Mouse (Mus musculus): ENCODE measurements around the gene Tmem119. TPM values are rescaled to one million over a fixed set of nuclear protein-coding genes. Genes with fewer than 3 reads are reported as not detected.
"Not testable (repeated sequence)": the region's sequence is repeated elsewhere in the genome, so short reads cannot be mapped to it uniquely, and the experiment has no call there.

Tmem119 gene
- total and polyA plus RNA-seq, 3 experiments = 0.13 TPM; not detected in 2

DNA sequence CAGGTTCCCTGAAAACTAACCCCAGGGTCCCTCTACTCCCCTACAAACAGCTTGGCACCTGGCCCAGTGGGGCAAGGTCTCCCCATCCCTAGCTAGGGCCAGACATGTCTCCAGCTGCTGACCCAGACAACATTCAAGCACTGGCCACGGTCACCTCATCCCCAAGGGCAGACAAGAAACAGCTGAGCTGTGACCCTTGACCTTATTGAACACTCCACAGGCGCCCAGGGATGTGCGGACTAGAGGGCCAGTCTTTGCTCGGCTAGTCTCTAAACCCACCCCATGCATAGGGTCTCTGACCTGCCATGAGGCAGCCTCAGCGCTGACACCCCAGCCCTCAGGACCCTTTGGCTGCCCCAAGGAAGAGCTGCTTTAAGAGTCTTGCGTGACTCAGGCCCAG lies 11.7 kb downstream of the Tmem119 start:
- Histone ChIP-seq H3K9me3 (replicated peaks; ENCODE audit: insufficient read depth, low read length) (no peaks in the 10 kb centered on the region), H3K4me3 (ENCODE audit: control insufficient read depth in 1 of 2, insufficient read depth in 1 of 2, low read depth in 2 of 2, low read length in 2 of 2) (no peak overlapping the region), H3K9ac (ENCODE audit: control insufficient read depth, low read depth, low read length, poor library complexity, severe bottlenecking) (no peak overlapping the region), H3K79me2 (ENCODE audit: control insufficient read depth, insufficient read depth, low read length, poor library complexity) (no peaks in the 10 kb centered on the region), H3K36me3 (ENCODE audit: control insufficient read depth in 1 of 2, insufficient read depth in 2 of 2, low read length in 2 of 2) (no peaks in the 10 kb centered on the region; a peak in 1 of 4 replicates), H3K27me3 (ENCODE audit: control insufficient read depth in 1 of 2, insufficient read depth in 2 of 2, low read length in 2 of 2) (no peaks in the 10 kb centered on the region), H3K4me1 (ENCODE audit: control insufficient read depth in 1 of 2, insufficient read depth in 2 of 2, low read length in 2 of 2) (peaks cover 0 to 7% of the 10 kb centered on the region in 2 experiments; a peak in 1 of 4 replicates), H3K27ac (ENCODE audit: control insufficient read depth, low read depth, low read length) (no peak overlapping the region)
- TF ChIP-seq SIN3A (IDR thresholded peaks at IDR 0.05; ENCODE audit: low read length) (no peak), MXI1 (IDR thresholded peaks at IDR 0.05; ENCODE audit: low read depth, low read length) (no peak), TAL1 (IDR thresholded peaks at IDR 0.05; ENCODE audit: low read length) (no peak), GABPA (IDR thresholded peaks at IDR 0.05; ENCODE audit: low read depth, low read length) (no peak), TCF12 (IDR thresholded peaks at IDR 0.05; ENCODE audit: low read depth, low read length) (no peak), POLR2A (IDR thresholded peaks at IDR 0.05; ENCODE audit: control insufficient read depth in 1 of 2, insufficient read depth in 1 of 2, low read depth in 1 of 2, low read length in 2 of 2, poor library complexity in 1 of 2) (no peak), MYB (IDR thresholded peaks at IDR 0.05; ENCODE audit: low read depth, low read length) (no peak), E2F4 (IDR thresholded peaks at IDR 0.05; ENCODE audit: borderline replicate concordance, low read depth, low read length) (no peak), USF1 (IDR thresholded peaks at IDR 0.05; ENCODE audit: low read depth, low read length) (no peak), MYC (IDR thresholded peaks at IDR 0.05; ENCODE audit: low read depth, low read length) (no peak), ETS1 (IDR thresholded peaks at IDR 0.05; ENCODE audit: low read depth, low read length) (no peak), ZNF384 (IDR thresholded peaks at IDR 0.05; ENCODE audit: low read depth, low read length) (no peak), CHD2 (IDR thresholded peaks at IDR 0.05; ENCODE audit: low read length) (no peak)
- DNase-seq (ENCODE audit: low read depth, low spot score) = no peak

DNA sequence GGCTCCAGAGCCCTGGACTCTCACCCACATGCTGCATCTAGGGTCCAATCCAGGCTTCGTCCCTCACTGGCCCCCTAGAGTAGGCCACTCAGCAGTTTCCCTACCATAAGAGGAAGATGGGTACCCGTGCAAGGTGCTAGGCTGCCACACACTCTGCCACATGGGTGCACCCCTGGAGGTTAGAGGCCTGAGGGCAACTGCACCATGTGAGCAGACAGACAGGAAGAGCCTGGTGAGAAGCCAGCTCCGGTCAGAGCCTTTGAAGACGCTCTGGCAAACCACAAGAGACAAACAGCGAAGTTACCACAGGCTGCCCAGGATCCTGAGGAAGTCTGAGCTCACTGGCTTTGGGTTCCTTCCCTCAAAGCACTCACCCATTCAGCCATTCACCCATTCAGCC lies 13.3 kb downstream of the Tmem119 start:
- no peak for DNase-seq (ENCODE audit: low read depth, low spot score)
- no peak overlapping the region for H3K4me3 ChIP-seq (ENCODE audit: control insufficient read depth in 1 of 2, insufficient read depth in 1 of 2, low read depth in 2 of 2, low read length in 2 of 2)
- H3K79me2 ChIP-seq (ENCODE audit: control insufficient read depth, insufficient read depth, low read length, poor library complexity) = no peaks in the 10 kb centered on the region
- no peaks in the 10 kb centered on the region; a peak in 1 of 4 replicates for H3K36me3 ChIP-seq (ENCODE audit: control insufficient read depth in 1 of 2, insufficient read depth in 2 of 2, low read length in 2 of 2)
- no peak for TF ChIP-seq ZKSCAN1 (IDR thresholded peaks at IDR 0.05; ENCODE audit: low read depth, low read length)
- TF ChIP-seq MEF2A (IDR thresholded peaks at IDR 0.05; ENCODE audit: extremely low read depth, insufficient replicate concordance, low read depth, low read length, poor library complexity, severe bottlenecking) = no peak
- TF ChIP-seq MYC (IDR thresholded peaks at IDR 0.05; ENCODE audit: low read depth, low read length) = no peak
- TF ChIP-seq RAD21 (IDR thresholded peaks at IDR 0.05; ENCODE audit: low read depth, low read length) = no peak
- TF ChIP-seq TBP (IDR thresholded peaks at IDR 0.05; ENCODE audit: low read depth, low read length) = no peak
- TF ChIP-seq RCOR1 (IDR thresholded peaks at IDR 0.05; ENCODE audit: low read depth, low read length) = no peak
- no peak for TF ChIP-seq ZMIZ1 (IDR thresholded peaks at IDR 0.05; ENCODE audit: low read depth, low read length)
- TF ChIP-seq MAZ (IDR thresholded peaks at IDR 0.05; ENCODE audit: low read depth, low read length) = no peak
- TF ChIP-seq E2F4 (IDR thresholded peaks at IDR 0.05; ENCODE audit: borderline replicate concordance, low read depth, low read length) = no peak
- no peak for TF ChIP-seq POLR2A (IDR thresholded peaks at IDR 0.05; ENCODE audit: control insufficient read depth in 1 of 2, insufficient read depth in 1 of 2, low read depth in 1 of 2, low read length in 2 of 2, poor library complexity in 1 of 2)
- TF ChIP-seq ZC3H11A (IDR thresholded peaks at IDR 0.05; ENCODE audit: low read depth, low read length) = no peak
- no peak overlapping the region for H3K9ac ChIP-seq (ENCODE audit: control insufficient read depth, low read depth, low read length, poor library complexity, severe bottlenecking)
- H3K4me1 ChIP-seq (ENCODE audit: control insufficient read depth in 1 of 2, insufficient read depth in 2 of 2, low read length in 2 of 2) = 0 out of 4 replicates have a peak, but pooled peaks cover 0 to 2% of the 10 kb centered on the region in 2 experiments
- no peaks in the 10 kb centered on the region for H3K9me3 ChIP-seq (replicated peaks; ENCODE audit: insufficient read depth, low read length)
- H3K27ac ChIP-seq (ENCODE audit: control insufficient read depth, low read depth, low read length) = no peak overlapping the region
- no peaks in the 10 kb centered on the region for H3K27me3 ChIP-seq (ENCODE audit: control insufficient read depth in 1 of 2, insufficient read depth in 2 of 2, low read length in 2 of 2)

- not testable (repeated sequence) for H3K9ac ChIP-seq (ENCODE audit: control insufficient read depth, low read depth, low read length, poor library complexity, severe bottlenecking); DNase-seq (ENCODE audit: low read depth, low spot score); H3K4me3 ChIP-seq (ENCODE audit: control insufficient read depth in 1 of 2, insufficient read depth in 1 of 2, low read depth in 2 of 2, low read length in 2 of 2); H3K27ac ChIP-seq (ENCODE audit: control insufficient read depth, low read depth, low read length); H3K4me1 ChIP-seq (ENCODE audit: control insufficient read depth in 1 of 2, insufficient read depth in 2 of 2, low read length in 2 of 2); H3K79me2 ChIP-seq (ENCODE audit: control insufficient read depth, insufficient read depth, low read length, poor library complexity); H3K27me3 ChIP-seq (ENCODE audit: control insufficient read depth in 1 of 2, insufficient read depth in 2 of 2, low read length in 2 of 2); H3K9me3 ChIP-seq (replicated peaks; ENCODE audit: insufficient read depth, low read length); H3K36me3 ChIP-seq (ENCODE audit: control insufficient read depth in 1 of 2, insufficient read depth in 2 of 2, low read length in 2 of 2)
Observed at GRCm38 (mm10) chr5:113784104-113784503, 16.2 kb downstream of the Tmem119 start.

Measured in MEL (cell line).